Mouse (Mus musculus) small intestine, adult 2 months (tissue): ENCODE data around the gene Reln.

ENCODE experiments used
- CTCF ChIP-seq: fragments of 200-500 bp; IDR thresholded peaks from 2 replicates; pipeline ENCODE4 v1.5.1; 2012; ENCODE audit warnings: low read depth, mild to moderate bottlenecking, control low read depth, inconsistent platforms, low read length, moderate library complexity, mixed read lengths; ENCODE audit not compliant: insufficient replicate concordance, insufficient read length; ENCODE audit errors: extremely low read depth
- POLR2A ChIP-seq: fragments of 200-500 bp; IDR thresholded peaks from 2 replicates; pipeline ENCODE4 v1.6.1; 2012; ENCODE audit warnings: low read depth, mild to moderate bottlenecking, control low read depth, inconsistent platforms, low read length, moderate library complexity

DNA sequence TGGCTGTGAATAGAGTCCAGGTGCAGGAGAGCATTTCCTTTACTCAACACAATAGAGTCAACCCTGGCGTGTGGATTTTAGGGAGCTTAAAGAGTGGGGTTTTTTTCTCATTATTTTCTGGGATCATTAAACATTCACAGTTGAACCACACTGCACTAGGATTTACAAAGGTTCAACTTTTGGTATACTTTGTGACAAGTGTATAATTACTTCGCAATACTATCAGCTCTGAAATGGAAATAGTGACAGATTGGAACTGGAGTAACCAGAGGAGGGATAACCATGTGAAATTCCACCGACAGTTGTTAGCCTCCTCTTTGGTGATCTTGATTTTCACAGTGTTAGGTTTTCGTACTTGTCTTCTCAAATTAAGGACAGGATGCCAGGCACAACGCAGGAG lies 250.5 kb downstream of the Reln start:
- TF ChIP-seq CTCF: no peak
- TF ChIP-seq POLR2A: no peak
